Mouse (Mus musculus) kidney, postnatal 4 days (tissue): ENCODE results near the gene Erg.
A peak's percentile ranks its signal among the peaks of the same experiment; 100 is the strongest.

Source experiments
- DNase-seq, 2 experiments: peaks; one replicate each; pipeline ENCODE4 v3.0.0; 2021; ENCODE audit warnings: mixed read lengths in 2 of 2

Erg gene

DNA sequence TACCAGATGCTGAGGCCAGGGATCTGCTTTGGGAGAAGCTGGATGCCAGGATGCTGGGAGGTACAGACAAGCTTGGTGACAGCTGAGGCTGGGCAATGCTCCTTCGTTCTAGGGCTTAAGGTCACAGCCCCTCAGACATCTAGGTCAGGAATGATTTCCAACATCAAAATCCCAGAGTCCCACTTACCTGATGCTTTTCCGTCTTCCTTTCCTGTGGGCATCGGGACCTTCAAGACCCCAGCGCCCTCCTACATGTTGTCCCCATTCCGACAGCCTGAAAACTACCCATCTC is at the start of gene Erg:
TSS of gene Erg (minus strand) at position 283 of the 292 bp plus-strand sequence.
- no peak for DNase-seq

DNA sequence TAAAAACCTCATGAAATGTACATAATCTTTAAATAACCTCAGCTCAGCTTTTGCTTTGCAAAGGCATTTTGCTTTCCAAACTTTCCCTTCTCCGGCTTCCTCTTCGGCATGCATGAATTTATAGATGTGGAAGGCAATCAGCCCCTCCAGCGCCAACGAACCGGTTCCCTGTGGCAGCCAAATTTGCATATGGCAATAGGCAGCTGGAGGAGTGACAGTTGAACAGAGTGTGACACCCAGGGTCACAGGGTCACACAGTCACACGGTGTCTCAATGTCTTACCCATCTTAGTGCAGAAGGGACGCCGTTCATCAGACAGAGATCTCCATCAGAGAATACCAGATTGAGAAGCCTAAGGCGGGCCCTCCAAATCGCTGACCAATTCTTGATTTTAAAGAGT is 45.4 kb upstream of the Erg start:
- DNase-seq = no peak

DNA sequence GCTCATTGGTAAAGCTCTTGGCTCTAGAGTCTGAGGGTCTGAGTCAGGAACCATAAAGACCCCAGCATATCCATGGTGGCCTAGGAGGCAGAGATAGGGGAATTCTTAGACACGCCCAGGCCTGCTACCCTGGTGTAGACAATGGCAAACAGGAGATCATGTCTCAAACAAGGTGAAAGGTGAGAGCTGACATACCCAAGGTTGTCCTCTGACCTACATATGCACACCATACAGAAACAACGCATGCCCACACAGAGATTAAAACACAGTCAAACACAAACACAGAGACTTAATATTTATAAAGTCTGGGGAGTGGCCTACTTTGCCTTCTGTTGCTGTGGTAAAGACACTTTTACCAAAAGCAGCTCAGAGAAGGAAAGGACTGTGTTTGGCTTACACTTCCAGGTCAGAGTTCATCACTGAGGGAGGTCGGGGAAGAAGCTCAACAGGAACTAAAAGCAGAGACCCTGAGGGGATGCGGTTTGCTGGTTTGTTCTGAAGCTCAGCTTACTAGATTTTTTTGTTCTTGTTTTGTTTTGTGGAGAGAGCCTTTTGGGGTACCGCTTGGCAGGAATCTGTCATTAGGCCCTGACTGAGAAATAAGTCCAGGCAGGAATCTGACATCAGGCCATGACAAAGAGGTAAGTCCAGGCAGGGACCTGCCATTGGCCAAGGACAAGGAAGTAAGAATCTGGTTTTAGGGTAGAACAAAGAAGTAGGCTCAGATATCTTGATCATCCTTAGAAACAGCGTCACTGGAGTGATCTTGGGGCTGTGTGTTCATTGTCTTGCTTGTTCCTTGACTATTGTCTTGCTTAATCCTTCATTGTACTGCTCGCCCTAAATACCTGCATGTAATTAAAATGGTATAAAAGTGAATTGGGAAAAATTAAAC is 37.7 kb upstream of the Erg start:
- no peak for DNase-seq

DNA sequence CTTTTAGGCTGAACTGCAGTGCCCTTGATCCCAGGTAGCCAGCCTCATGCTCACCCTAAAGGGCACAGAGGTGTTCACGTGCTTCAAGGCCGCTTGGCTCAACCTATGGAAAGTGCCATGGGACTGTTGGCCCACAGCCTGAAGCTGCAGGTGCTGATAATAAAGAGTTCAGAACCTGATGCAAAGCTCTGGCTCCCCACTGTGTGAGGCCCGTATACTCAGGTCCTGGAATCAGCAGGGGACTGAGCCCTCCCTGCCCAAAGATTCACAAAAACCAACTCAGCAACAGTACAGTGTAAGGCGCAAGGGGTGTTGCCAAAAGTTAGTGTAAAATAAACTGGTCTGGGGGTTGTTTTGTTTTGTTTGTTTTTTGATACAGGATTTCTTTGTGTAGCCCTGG is 36.7 kb upstream of the Erg start:
- no peak for DNase-seq

DNA sequence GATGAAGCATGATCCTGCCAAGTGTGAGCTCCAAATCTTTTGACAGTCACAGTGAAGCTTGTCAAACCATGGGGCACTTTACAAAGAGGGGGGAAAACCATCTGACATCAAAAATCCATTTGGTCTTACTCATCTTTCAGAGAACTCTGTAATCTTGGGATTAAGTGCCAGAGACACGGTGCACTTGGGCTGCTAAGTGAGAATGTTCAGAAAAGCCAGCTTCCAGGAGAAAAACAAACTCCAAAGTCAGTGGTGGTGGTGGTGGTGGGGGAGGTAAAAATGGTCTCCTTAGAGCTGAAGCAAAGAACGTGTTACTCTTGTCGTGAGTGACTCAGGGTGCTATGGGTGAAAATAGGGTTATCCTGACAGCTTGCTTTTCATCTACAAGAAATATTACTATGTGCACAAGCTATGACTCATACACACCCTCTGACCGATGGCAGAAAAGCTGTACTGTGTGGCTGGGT is 33.5 kb upstream of the Erg start:
- no peak for DNase-seq

DNA sequence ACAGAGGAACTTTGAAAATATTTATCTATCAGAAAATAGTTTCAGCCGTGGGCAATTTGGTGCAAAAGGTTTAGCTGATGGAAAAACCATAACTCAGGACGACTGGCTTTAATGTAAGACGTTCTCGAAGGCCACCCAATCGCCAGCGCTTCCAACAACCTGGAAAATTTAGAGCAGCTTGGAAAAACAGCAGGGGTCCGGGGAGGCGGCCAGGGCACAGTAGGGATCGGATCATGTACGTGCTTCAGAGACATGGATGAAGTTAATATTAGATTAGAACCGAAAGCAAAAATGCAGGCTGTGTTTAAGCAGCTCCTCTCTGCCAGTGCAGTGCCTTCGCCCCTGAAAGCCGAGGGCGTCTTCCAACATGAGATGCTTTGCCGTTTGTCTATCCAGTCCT is 31.8 kb upstream of the Erg start:
- DNase-seq = no peak

DNA sequence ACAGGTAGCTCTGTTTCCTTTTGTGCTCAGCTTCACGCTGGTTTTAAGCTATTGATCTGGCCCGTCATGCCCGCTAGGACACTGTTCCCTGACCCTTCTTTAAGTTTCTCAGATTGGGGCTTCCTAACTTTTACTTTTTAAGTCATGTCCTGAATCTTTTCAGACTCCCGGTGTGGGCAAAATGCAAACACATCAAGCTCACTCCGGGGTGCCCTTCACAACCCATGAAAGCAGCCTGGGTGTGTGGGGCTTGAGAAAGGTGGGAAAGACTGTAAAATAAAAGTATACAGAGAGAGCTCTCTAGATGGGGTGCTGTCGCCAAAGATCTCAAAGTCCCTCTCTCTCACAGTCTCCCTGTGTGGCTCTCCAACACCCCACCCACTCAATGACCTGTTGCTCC is 31.3 kb upstream of the Erg start:
- DNase-seq = no peak

DNA sequence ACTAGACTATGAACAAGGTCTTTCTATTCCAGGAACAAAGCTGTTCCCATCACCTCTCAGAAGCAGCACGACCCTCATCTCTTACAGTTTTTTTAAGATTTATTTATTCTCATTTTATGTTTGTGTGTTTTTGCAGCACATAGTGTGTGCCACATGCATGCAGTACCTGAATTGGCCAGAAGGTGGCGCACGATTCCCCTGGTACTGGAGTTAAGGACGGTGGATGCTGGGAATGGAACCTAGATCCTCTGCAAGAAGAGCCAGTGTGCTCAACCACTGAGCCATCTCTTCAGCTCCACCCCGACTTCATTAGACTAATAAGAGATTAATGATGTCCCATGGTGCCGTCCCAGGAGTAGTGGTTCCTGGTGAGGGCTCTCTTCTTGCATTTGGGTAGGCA is 29.2 kb upstream of the Erg start:
- DNase-seq = peak; percentile 60 to 63

DNA sequence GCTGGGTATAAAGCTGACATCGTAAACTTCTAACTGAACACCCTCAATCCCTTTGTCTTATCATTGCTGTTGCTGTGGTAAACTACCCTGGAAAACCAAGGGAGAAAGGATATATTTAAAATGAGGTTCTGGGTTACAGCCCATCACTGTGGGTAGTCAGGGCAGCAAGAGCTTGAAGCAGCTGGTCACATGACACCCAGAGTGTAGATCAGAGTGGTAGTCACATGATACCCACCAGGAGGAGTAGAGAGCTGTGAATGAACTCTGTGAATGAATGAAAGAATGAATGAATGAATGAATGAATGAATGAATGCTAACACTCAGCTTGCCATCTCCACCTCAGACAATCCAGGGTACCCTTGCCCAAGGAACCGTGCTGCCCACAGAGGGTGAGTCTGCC is 28.1 kb upstream of the Erg start:
- no peak for DNase-seq

DNA sequence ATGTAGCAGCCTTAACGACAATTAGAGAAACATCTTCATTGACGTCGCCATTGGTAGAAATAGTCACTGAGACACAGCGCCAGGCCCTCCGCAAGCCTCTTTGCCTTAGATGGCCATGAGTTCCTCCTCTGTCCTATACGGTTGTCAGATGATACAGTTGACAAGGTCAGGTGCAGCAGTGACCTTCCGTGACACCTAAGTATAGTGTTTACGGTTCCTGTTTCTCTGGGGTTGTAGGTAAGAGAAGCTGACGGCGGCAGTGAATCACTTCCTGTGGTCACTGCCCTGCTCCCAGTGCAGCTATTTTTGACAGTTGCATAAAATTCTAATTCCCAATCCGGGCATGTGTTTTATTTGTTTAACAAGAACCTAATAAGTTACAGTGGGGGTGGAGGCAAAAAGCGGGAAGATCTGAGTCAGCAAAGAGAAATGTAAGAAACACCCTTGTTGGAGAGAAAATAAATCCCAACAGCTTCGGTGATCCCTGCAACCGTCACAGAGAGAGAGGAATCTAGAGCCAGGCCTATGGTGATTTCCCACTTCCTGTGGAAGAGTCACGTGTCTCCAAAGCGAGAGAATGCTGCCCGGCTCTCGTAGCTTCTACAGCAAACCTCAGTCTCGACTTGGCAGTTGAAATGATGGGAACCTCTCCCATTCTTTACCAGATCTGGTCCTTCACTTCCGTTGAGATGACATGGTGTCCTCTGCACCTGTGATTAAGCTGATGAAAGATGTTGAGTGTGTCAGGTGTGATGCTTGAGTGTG is 25.8 kb upstream of the Erg start:
- DNase-seq = no peak

DNA sequence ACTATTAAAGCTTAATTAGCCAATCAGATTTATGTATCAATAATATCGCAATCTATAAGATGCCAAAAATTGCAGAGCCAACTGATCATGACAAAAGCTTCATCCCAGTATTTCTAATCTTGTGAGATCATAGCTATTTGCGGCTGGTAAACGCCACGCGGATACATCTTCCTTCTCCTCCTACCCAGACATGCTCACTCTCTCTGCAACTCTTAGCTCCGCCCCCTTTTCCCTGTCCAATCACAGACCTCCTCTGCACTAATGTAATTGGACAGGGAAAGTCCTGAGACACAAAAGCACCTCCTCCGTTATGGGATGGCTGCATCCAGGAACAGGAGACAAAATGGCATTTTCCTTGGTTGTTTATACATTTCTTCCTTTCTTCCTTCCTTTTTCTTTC is 22.2 kb upstream of the Erg start:
- no peak for DNase-seq

DNA sequence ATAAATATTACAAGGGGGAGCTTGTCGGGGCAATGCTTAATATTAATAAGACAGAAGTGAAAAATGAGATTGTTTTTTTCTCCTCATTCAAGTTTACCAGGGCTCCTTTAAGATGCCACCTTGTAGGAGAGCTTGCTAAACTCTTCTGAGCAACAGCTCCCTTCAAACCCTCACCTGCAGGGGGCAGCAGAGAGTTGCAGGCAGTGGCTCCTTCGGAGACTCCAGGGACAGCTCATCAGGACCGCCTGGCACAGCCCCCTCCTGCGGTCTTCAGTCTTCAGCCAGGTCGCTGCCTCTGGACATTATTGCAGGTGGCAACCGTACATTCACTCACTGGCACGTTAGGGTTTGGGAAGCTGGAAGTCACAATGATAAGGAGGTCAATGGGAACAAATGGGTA is 18.9 kb upstream of the Erg start:
- DNase-seq = peak; percentile 88 to 89

DNA sequence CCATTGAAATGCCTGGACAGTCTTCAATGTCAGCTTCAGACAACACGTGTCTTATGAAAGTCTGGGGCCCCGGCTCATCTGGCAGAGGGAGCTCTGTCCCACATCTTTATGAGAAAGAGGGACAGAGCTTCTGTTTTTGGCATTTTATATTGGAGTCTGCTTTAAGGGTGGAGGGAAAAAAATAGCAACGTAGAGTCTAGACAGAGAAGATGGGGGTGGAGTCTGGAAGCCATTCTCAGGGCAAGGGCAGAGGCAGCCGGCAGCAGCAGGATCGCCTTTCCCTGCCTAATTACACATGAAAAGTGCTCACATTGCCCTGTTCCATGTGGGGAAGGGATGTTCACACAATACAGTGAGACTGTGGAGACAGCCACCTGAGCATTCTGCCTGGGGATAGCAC is 16.1 kb upstream of the Erg start:
- DNase-seq = no peak

DNA sequence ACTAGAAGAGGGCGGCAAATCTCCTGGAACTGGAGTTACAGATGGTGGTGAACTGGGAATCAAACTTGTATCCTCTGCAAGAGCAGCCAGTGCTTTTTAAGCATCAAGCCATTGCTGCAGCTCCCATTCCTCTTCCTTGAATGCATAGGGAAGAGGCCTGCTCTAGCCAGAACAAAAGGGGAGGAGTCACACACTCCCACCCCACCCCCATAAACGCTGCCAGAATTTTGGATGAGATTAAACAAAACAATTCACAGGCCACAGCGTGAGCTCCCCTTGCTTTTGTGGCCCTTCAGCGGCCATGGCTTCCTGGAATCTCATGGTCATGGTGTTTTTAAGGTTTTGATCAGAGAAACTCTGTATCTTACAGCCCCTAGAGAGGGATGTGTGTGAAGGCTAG is 15.4 kb upstream of the Erg start:
- no peak for DNase-seq

DNA sequence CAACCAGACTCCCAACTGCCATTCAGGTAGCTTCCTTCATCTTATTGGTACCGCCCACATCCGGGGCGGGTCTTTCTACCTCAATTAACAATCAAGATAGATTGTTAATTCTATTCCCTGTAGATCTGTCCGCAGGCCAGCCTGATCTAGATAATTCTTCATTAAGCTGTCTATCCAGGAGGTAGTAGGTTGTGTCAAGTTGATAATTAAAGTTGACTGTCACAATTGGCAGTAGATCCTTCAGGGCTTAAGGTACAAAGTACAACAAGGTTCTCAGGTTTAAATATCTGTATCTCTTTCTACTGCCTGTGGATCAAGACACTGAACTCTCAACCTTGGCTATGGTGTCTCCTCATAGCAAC is 14.8 kb upstream of the Erg start:
- DNase-seq = no peak

DNA sequence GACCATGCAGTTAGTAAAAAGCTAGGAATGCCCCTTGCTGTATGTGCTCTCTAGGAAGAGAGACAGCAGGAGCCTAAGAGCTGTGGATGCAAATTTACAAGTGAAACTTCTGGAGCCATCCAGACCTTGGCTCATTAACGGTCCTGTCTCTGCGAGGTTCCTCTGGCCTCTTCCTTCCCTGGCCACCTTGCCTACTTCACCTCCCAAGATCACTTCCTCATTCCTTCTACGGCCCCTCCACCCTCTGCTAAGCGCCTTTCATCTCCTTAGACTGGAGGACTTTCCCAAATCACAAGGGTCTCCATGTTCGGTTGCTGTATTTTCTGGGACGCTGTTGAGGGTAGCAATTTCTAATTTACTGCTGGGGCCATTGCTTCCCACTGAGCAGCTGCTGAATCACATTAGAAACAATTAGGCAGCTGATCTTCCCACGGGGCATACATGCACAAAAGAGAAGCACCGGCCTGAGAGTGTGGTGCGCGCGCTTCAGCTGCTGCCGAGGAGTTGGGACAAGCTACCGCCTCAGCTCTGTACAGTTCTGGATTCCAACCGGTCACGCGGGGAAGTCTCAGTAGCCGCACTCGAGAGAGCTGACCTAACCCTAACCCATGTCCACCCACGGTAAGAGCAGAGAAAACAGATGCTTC is 14.3 kb upstream of the Erg start:
- no peak for DNase-seq

DNA sequence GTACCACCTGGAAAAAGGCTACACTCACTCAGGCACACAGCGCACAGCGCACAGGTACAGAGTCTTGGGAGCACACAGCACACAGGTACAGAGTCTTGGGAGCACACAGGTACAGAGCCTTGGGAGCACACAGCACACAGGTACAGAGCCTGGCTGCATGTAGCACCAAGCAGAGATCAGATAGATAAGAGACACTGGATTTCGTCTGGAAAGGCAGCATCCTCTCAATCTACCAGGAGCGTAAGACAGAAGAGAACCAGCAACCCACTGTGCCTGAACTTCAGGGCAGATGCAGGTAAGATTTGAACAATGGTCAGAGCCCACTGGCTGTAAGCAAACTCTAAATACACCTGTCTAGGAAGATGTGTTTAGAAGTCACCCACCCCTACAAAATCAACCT is 12.5 kb upstream of the Erg start:
- DNase-seq = no peak

DNA sequence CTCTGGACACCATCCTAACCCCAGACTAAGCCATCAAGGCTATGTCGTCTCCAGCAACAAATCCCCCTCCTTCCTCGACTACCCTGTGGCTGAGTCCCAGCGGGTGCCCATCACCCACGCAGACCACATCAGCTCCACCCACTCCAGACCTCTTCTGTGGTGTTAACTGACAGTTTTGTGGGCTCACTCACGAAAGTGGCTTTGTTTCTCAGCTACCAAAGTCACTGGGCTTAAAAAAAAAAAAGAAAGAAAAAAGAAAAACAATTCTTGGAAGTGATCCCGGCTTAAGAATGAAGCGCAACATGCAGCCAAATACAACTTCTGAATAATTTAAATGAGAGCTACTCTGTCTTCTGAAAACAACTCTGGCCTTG is 11.2 kb upstream of the Erg start:
- DNase-seq = no peak

DNA sequence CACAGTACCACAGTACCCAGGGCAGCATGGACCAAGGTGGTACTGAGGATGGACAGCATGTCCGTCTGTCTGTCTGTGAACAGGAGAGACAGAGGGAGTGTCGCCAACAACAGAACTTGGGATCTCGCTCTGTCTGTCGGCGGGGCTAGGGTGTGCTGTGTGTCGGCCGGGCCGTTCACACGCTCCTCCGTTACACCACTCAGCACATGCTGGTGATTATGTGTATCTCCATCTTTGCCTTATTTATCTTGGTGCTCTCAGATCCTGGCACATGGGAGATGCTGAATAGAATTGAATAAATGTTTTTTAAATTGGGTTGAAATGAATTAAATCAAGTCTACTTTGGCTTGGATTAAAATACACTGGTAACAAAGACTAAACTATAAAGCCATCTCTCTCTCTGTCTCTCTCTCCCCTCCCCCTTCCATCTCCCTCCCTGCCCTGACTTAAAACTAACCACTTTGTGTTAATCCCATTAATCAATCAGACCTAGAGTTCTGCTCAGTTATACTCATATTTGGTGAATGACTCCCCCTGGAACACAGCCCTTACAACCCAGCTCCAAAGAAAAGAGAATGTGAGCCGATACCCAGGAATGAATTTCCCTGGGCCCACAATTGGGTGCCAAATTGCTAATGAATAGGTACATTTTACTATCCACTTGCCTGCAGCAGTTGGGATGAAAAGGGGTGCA is 10.6 kb upstream of the Erg start:
- no peak for DNase-seq

DNA sequence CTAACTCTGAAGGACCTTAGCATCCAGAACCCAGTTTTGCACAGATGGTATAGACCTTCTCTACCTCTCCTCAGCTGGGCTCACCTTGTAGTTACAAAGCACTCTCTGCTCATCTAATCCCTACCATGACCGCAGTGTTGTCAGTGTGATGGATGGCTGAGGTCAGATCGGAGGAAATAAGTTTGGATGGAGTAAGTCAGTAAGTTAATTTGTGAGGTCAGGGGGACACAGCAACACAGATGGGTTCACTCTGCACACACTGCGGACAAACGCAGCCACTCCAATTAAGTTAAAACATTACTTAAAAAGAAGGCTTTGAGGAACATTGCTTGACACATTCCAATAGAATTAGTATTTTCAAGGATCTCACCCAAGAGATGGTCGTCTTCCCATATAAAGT is 2.5 kb upstream of the Erg start:
- DNase-seq = peak; percentile 31 to 33

DNA sequence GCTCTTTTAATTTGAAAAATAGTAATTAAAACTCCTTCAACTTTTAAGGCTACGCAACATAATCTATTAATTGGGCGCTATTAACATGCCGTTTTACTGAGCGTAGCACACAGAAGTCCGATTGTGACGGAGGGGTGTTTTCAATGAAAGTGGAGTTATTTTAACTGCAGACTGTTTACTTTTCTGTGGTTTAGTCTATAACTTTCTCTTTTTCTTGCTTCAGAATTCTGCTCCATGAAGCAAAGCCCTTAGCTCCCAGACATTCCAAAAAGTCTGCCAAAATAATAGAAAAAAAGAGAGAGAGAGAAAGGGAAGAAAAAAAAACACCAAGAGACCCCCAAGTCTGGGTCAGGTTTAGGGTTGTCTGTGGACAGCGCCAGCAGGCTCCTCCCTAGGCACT is 333 bp upstream of the Erg start:
- DNase-seq = no peak

DNA sequence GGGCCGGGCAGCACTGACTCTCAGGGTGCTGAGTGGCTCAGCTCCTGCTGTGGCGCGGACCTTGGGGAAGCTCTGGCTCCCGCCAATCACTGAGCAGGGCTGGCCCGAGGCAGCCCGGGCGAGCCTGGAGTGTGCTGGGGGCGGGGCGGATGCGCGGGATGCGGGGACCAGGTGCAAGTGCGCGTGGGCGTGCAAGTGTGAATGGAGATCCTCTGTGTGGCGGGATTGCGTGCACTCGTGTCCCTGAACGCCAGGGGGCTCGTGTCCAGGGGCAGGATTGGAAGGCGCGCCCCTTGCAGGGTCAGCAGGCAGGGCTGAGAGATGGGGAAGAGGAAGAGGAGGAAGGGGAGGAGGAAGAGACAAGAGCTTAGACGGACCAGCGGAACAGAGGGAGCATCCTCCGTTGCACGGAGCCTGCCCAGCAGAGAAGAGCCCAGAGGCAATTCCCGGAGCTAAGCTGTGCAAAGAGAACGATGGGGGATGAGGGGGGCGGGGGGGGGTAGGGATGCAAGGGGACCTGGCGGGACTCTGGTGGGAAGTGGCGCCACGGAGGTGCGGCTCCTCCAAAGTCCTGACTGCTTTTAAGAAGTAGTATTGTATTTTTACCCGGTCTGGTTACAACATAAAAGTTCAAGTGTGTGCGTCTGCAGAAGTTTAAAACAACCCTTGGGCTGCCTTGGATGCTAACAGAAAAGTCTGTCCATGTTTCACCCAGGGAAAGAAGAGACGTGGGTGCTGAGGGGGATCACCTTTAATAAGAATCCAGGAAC is 667 bp downstream of the Erg start:
- peak; percentile 70 to 75 for DNase-seq
